Mouse (Mus musculus) mouse embryonic stem cell (cell line): ENCODE results near the gene Dynlt3.
"Not testable (repeated sequence)": the region's sequence is repeated elsewhere in the genome, so short reads cannot be mapped to it uniquely, and the experiment has no call there.

ENCODE experiments used
- in situ Hi-C, 2 experiments: fragments of 300-500 bp; cut with MboI; formaldehyde crosslinking; loops; 1 replicate in 1 of 2; 3 replicates in 1 of 2; pipeline ENCODE4 v1.14.3; 2019 to 2020; ENCODE audit warnings: low sequenced_read_pairs in 2 of 2, low pct_unique_long_range_greater_than_20kb in 1 of 2, mixed read lengths in 1 of 2; ENCODE audit not compliant: unreplicated experiment in 1 of 2

The Dynlt3 gene

DNA sequence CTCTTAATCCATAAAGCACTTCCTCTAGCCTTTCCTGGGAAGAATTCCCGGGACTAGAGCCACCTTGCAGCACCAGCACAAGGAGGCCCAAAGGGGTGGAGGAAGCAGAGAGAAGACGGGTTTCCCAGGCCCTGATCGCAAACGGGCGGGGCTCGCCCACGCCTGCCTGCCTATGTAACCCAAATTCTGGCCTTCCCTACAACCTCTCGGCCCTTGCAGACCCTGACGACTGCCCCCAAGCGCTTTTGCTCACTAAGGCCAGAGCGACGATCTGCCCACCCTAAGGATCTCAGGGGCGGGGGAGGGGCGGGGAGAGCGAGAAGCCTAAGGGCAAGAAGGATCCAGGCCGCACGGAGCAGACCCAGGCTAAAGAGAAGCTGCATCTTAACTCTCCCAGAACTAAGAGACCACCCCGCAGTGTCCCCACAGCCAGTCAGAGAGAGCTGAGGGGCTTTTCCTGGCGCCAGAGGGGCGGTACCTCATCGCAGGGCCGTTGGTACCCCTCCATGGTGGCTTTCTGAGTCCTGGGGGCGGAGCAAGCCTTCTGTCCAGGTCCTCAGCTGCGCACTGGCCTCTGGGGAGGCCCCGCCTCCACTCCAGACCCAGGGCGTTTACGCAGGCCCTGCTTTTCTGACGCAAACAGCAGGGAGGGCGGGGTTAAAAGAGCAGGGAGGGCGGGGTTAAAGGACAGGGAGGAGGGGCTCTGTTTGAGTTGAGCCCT lies at the start of gene Dynlt3:
TSS of gene Dynlt3 (minus strand) at position 613 of the 721 bp plus-strand sequence.
- in situ Hi-C loops: no loop called here

DNA sequence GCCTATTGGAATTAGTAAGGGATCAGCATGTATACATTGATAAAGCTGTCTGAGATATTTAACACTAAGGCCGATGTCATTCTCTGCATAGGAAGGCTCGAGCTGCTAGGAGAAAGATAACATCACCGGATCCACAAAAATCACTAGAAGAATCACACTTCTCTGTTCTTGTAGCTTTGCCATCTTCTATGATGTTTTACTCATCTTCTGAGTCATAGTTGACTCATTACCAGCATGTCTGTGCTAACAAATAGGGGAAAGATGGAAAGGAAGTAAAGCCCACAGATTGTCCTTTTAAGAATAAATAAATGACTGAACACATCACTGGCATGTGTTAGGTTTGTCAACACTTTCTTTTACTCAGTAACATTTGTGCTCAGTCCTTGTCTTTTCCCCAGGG lies 37.0 kb upstream of the Dynlt3 start:
- in situ Hi-C loops: no loop called here

- in situ Hi-C loops: no loop called here
Measured at GRCm38 (mm10) chrX:9695997-9696396, 33.2 kb upstream of the Dynlt3 start.

DNA sequence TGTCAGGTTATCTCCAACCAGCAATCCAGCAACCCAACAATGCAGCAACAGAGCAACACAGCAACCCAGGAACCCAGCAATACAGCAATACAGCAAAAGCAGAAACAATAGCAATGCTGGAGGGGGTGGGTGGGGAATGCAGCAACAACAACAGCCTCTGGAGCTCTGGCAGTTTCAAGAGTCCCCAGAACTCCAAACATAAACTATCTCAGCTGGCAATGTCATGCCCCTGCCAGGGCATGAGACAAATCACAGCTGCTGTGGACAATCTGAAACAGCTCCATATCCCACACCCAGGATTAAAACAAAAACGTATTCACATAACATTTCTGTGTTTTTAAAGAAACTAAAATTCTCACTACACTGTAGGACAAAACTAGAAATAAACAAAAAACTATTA lies 9.2 kb upstream of the Dynlt3 start:
- in situ Hi-C loops: no loop called here

DNA sequence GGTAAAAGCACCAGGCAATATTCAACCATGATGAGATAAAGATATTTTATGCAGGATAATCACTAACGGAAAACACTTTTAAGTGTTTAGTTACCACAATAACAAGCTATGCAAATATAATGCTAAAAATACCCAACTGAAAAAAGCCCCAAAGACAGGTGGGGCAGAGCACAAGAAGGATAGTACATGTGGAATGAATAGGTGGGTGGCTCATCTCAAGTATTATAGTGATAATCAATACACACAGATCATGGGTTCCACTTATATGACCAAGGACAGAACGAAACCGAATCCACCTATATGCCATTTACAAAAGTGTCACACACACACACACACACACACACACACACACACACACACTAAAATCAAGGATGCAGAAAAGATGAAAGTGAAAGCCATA lies 8.6 kb upstream of the Dynlt3 start:
- in situ Hi-C loops: no loop called here

- in situ Hi-C loops: no loop called here
Measured at GRCm38 (mm10) chrX:9652806-9653205, 10.0 kb downstream of the Dynlt3 start.

- in situ Hi-C loops: not testable (repeated sequence)
Measured at GRCm38 (mm10) chrX:9640594-9640993, 22.2 kb downstream of the Dynlt3 start.

GRCm38 (mm10) chrX:9640126-9640525 lies 22.7 kb downstream of the Dynlt3 start:
- in situ Hi-C loops: not testable (repeated sequence)
